Mouse (Mus musculus): Measurements from ENCODE around the gene Tab1. TPM values are rescaled to one million over a fixed set of nuclear protein-coding genes. Genes with fewer than 3 reads are reported as not detected.
A peak's percentile ranks its signal among the peaks of the same experiment; 100 is the strongest.

Gene Tab1
- 10 to 100 TPM; 23.7 to 26.4 TPM for total RNA-seq (2021)
- long read RNA-seq, experiment 1, transcript Tab1-201 (11 exons, 2,964 nt) = major isoform, 30 of 45 reads
- long read RNA-seq, experiment 1, partial matches to known transcripts = 3 of 45 reads
- long read RNA-seq, experiment 1, other reads (novel, unspliced or antisense) = 12 of 45 reads
- long read RNA-seq, experiment 2, transcript Tab1-201 (11 exons, 2,964 nt) = major isoform, 19 of 31 reads
- long read RNA-seq, experiment 2, partial matches to known transcripts = 2 of 31 reads
- long read RNA-seq, experiment 2, other reads (novel, unspliced or antisense) = 10 of 31 reads

- peak within 1 kb of the TSS; percentile 89 for H3K4me3 ChIP-seq
- peak within 1 kb of the TSS; percentile 100 for H3K27ac ChIP-seq
- DNase-seq (ENCODE audit: extremely low spot score in 1 of 2, low spot score in 2 of 2) = peak; percentile 91 to 92
- intact Hi-C loops (cut with DNase I) = no loop called here
- peak; percentile 88 for TF ChIP-seq CTCF (IDR thresholded peaks at IDR 0.05)
Measured at GRCm38 (mm10) chr15:80132993-80133586, at the start of gene Tab1. Tab1 (plus strand) TSS chr15:80133127.

DNA sequence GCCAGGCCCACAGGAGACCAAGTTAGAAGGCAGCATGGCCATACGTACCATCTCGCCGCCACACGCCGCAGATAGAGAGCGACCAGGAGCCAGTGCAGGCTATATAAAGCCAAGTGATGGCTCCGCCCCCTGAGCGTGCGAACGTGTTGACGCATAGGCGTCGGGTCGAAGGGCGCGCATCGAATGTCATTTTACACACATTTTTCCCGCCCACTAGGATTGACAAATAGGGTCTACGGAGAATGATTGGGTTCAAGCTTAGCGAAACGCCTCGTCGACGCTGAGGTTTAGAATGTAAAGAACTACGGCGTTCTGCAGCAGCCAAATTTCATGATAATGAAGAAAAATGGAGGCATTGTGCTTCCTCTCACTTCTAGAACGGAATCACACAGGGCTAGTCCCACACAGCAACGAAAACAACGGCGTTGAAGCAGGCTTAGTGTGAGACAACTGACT is 49.6 kb upstream of the Tab1 start:
- DNase-seq (ENCODE audit: extremely low spot score in 1 of 2, low spot score in 2 of 2) = peak; percentile 96 to 98
- Histone ChIP-seq H3K4me3 (peak overlapping the region; percentile 89), H3K27ac (peak overlapping the region; percentile 98)
- TF ChIP-seq CTCF (IDR thresholded peaks at IDR 0.05) = peak; percentile 7; the same call in 1 of the 2 replicates
- intact Hi-C loops (cut with DNase I) = loop anchor here (5.0 kb wide), 1 partner anchor 251 kb away; the partner anchor contains the start of genes Cbx6 and Npcd

GRCm38 (mm10) chr15:80083740-80084139 is 49.2 kb upstream of the Tab1 start:
- DNase-seq (ENCODE audit: extremely low spot score in 1 of 2, low spot score in 2 of 2) = no peak
- peak overlapping the region; percentile 98 for H3K27ac ChIP-seq
- TF ChIP-seq CTCF (IDR thresholded peaks at IDR 0.05) = no peak
- intact Hi-C loops (cut with DNase I) = loop anchor here (5.0 kb wide), 1 partner anchor 251 kb away; the partner anchor contains the start of genes Cbx6 and Npcd
- H3K4me3 ChIP-seq = peak overlapping the region; percentile 89

DNA sequence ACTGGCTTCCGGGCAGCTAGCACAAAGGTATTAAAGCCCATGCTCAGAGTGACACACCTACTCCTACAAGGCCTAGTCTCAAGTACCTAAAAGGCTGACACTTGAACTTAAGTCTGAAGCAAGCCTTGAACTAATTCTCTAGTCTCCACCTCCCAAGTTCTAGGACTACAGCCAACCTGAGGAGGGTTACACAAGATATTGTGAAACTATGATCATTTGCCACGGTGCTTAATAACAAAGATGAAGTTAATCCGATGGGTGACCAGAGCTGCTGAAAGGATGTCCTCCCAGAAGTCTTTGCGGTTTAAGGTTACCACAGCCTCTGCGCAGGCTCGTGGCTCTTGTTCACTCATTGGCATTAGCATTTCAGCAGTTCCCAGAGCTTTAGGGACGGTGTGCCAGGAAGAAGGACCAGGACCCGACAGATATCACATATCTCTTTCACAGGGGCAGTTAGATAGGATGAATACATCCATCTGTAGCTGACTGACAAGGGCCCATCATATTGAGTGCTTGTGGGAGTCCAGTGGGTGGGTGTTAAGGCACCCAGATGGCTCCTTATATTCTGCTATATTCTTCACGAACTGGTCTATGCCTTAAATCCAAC is 45.4 kb upstream of the Tab1 start:
- no peak for TF ChIP-seq CTCF (IDR thresholded peaks at IDR 0.05)
- intact Hi-C loops (cut with DNase I) = loop anchor here (2.0 kb wide), 1 partner anchor 617 kb away; no protein-coding TSS in a partner anchor
- DNase-seq (ENCODE audit: extremely low spot score in 1 of 2, low spot score in 2 of 2) = no peak
- no peak overlapping the region for H3K27ac ChIP-seq
- H3K4me3 ChIP-seq = no peak overlapping the region

DNA sequence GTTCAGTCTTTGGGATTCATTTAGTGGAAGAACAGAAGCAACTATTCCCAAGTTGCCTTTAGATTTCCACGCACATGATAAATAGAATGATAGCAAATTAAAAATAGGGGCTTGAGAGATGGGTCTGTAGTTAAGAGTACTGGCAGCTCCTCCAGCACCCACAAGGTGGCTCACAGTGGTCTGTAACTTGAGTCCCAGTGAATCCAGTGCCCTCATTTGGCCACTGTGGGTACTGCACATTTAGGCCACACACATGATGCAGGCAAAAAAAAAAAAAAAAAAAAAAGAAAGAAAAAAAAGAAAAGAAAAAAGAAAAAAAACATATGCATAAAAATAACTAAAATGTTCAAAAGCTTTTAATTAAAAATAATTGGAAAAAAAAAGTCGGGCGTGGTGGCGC is 44.3 kb upstream of the Tab1 start:
- peak; percentile 89 to 94 for DNase-seq (ENCODE audit: extremely low spot score in 1 of 2, low spot score in 2 of 2)
- peak; percentile 91 for TF ChIP-seq CTCF (IDR thresholded peaks at IDR 0.05)
- Histone ChIP-seq H3K4me3 (no peak overlapping the region), H3K27ac (no peak overlapping the region)
- intact Hi-C loops (cut with DNase I) = loop anchor here (2.0 kb wide), 1 partner anchor 616 kb away; no protein-coding TSS in a partner anchor

DNA sequence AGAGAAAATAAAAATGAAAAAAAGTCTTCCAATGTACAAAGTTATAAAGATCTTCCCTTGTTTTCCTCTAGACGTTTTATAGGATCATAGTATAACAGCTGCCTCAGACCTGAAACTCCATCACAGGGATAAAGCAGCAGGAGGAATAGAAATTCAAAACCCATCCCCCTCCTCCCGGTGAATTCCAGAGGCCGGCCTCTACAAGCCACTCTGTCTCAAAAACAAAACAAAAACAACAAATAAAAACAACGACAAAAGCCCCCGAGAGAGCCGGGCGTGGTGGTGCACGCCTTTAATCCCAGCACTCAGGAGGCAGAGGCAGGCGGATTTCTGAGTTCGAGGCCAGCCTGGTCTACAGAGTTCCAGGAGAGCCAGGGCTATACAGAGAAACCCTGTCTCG is 42.8 kb upstream of the Tab1 start:
- no peak for TF ChIP-seq CTCF (IDR thresholded peaks at IDR 0.05)
- Histone ChIP-seq H3K27ac (no peak overlapping the region), H3K4me3 (no peak overlapping the region)
- DNase-seq (ENCODE audit: extremely low spot score in 1 of 2, low spot score in 2 of 2) = no peak
- intact Hi-C loops (cut with DNase I) = loop anchor here (1.0 kb wide), 1 partner anchor 138 kb away; no protein-coding TSS in a partner anchor

- intact Hi-C loops (cut with DNase I) = loop anchor here (1.0 kb wide), 1 partner anchor 138 kb away; no protein-coding TSS in a partner anchor
- DNase-seq (ENCODE audit: extremely low spot score in 1 of 2, low spot score in 2 of 2) = no peak
- no peak for TF ChIP-seq CTCF (IDR thresholded peaks at IDR 0.05)
- peak overlapping the region; percentile 76 for H3K4me3 ChIP-seq
- peak overlapping the region; percentile 99 for H3K27ac ChIP-seq
Measured at GRCm38 (mm10) chr15:80090741-80091120, 42.2 kb upstream of the Tab1 start.

- intact Hi-C loops (cut with DNase I) = no loop called here
- Histone ChIP-seq H3K4me3 (peak within 1 kb of the TSS; percentile 76), H3K27ac (peak within 1 kb of the TSS; percentile 99)
- DNase-seq (ENCODE audit: extremely low spot score in 1 of 2, low spot score in 2 of 2) = peak; percentile 90 to 92
- peak; percentile 76 for TF ChIP-seq CTCF (IDR thresholded peaks at IDR 0.05)
Measured at GRCm38 (mm10) chr15:80091121-80091955, 41.6 kb upstream of the Tab1 start, which contains the start of the genes Syngr1 and Rpl3. Syngr1 (plus strand) TSS chr15:80091334. Rpl3 (minus strand) TSS chr15:80091868.

GRCm38 (mm10) chr15:80092041-80092441 is 40.9 kb upstream of the Tab1 start:
- Histone ChIP-seq H3K27ac (peak overlapping the region; percentile 99), H3K4me3 (peak overlapping the region; percentile 76)
- DNase-seq (ENCODE audit: extremely low spot score in 1 of 2, low spot score in 2 of 2) = no peak
- intact Hi-C loops (cut with DNase I) = no loop called here
- no peak for TF ChIP-seq CTCF (IDR thresholded peaks at IDR 0.05)

GRCm38 (mm10) chr15:80092599-80092998 is 40.3 kb upstream of the Tab1 start:
- intact Hi-C loops (cut with DNase I) = no loop called here
- TF ChIP-seq CTCF (IDR thresholded peaks at IDR 0.05) = no peak
- peak in 1 of 2 experiments; percentile 48 for DNase-seq (ENCODE audit: extremely low spot score in 1 of 2, low spot score in 2 of 2)
- Histone ChIP-seq H3K27ac (peak overlapping the region; percentile 99), H3K4me3 (peak overlapping the region; percentile 76)

- intact Hi-C loops (cut with DNase I) = no loop called here
- H3K4me3 ChIP-seq = no peak overlapping the region; the same call in 1 of the 2 replicates
- no peak for DNase-seq (ENCODE audit: extremely low spot score in 1 of 2, low spot score in 2 of 2)
- TF ChIP-seq CTCF (IDR thresholded peaks at IDR 0.05) = no peak
- peak overlapping the region; percentile 28; the same call in 1 of the 2 replicates for H3K27ac ChIP-seq
Measured at GRCm38 (mm10) chr15:80094201-80094600, 38.7 kb upstream of the Tab1 start.

Data from left cerebral cortex, adult 2 months (tissue).